Mouse (Mus musculus) midbrain, embryonic 14.5 days (tissue): ENCODE data around the gene Cyfip2. TPM values are rescaled to one million over a fixed set of nuclear protein-coding genes. Genes with fewer than 3 reads are reported as not detected.
A peak's percentile ranks its signal among the peaks of the same experiment; 100 is the strongest.

Experiments used
- ATAC-seq: fragments of 200-750 bp; cut with Nextera tagmentation; 2 replicates; pipeline ENCODE4 v1.8.0; 2017; ENCODE audit warnings: moderate number of reproducible peaks, moderate library complexity; ENCODE audit not compliant: low FRiP score, low TSS enrichment
- DNase-seq: peaks from one replicate; pipeline ENCODE4 v3.0.0-alpha.2; 2015
- H3K27ac ChIP-seq: fragments of 300-500 bp; sonication (generic); replicated peaks from 2 replicates; pipeline ENCODE4 v1.5.1; 2014; ENCODE audit warnings: mild to moderate bottlenecking, low read depth, low read length, moderate library complexity
- H3K27me3 ChIP-seq: fragments of 300-500 bp; sonication (generic); 2 replicates; pipeline ENCODE4 v1.6.1; 2014; ENCODE audit warnings: low read length, control low read depth, mixed read lengths; ENCODE audit not compliant: control insufficient read depth, insufficient read depth
- H3K36me3 ChIP-seq: fragments of 300-500 bp; sonication (generic); 2 replicates; pipeline ENCODE4 v1.6.1; 2014; ENCODE audit warnings: low read length, control low read depth; ENCODE audit not compliant: control insufficient read depth, insufficient read depth
- H3K4me1 ChIP-seq: fragments of 300-500 bp; sonication (generic); 2 replicates; pipeline ENCODE4 v1.6.1; 2014; ENCODE audit warnings: mild to moderate bottlenecking, antibody characterized with exemption, low read length, control low read depth; ENCODE audit not compliant: control insufficient read depth, insufficient read depth
- H3K4me2 ChIP-seq: fragments of 300-500 bp; sonication (generic); 2 replicates; pipeline ENCODE4 v1.6.1; 2014; ENCODE audit warnings: mild to moderate bottlenecking, low read length, moderate library complexity
- H3K4me3 ChIP-seq: fragments of 300-500 bp; sonication (generic); replicated peaks from 2 replicates; pipeline ENCODE4 v1.5.1; 2014; ENCODE audit warnings: low read depth, low read length
- H3K9ac ChIP-seq: fragments of 300-500 bp; sonication (generic); replicated peaks from 2 replicates; pipeline ENCODE4 v1.6.1; 2014; ENCODE audit warnings: mild to moderate bottlenecking, low read length, moderate library complexity
- H3K9me3 ChIP-seq: fragments of 300-500 bp; sonication (generic); 2 replicates; pipeline ENCODE4 v1.6.1; 2016; ENCODE audit warnings: low read length, control low read depth, mixed read lengths; ENCODE audit not compliant: control insufficient read depth
- WGBS: fragments of 180-500 bp; shearing (Covaris S2); extraction: QIAGEN DNeasy Blood & Tissue Kit; methylation state at CpG from one replicate; pipeline ENCODE4 v1.1.7; 2014; 5-methylcytosine and 5-hydroxymethylcytosine counted together
- polyA plus RNA-seq: library from polyadenylated mRNA; unstranded; fragments of >200 nt; fragmentation: Nextera tagmentation; extraction: Ambion mirVana; gene quantifications from 2 replicates; pipeline ENCODE4 v1.2.1, GENCODE M21; 2014

Gene Cyfip2
- polyA plus RNA-seq, result 96.1 and 112 TPM in 2 replicates

DNA sequence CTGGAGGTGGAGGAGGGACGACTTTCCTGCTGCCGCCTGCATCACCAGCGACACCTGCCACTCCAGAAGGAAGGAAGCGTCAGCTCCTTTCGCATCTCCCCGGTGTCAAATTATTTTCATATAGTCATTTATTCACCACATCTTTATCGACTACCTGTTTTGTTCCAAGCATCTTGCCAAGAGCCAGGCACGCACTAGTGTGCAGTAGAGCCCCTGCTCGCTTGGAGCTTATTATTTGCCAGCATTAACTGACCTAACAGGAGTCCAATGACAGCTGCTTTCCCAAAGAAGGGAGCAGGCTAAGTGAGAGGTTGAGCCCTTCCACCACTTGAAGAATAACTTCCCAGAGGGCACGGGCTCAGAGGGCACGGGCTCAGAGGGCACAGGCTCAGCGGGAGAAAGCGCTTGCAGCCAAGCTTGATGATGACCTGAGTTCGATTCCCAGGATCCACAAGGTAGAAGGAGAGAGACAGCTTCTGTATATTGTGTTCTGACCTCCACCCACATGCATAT is at the start of gene Cyfip2:
TSS of gene Cyfip2 (minus strand) at position 337 of the 513 bp plus-strand sequence.
- Histone ChIP-seq H3K36me3 (no peaks in the 10 kb centered on the region), H3K27me3 (no peaks in the 10 kb centered on the region), H3K9ac (peak within 1 kb of the TSS; percentile 99), H3K4me3 (peak within 1 kb of the TSS; percentile 93), H3K4me1 (peaks cover 18% of the 10 kb centered on the region), H3K9me3 (no peaks in the 10 kb centered on the region), H3K27ac (peak within 1 kb of the TSS; percentile 94), H3K4me2 (peak within 1 kb of the TSS; percentile 78)
- ATAC-seq, result peak; percentile 46
- 4% methylated on average over 14 of the region's 14 CpGs for WGBS
- DNase-seq, result peak; percentile 68

DNA sequence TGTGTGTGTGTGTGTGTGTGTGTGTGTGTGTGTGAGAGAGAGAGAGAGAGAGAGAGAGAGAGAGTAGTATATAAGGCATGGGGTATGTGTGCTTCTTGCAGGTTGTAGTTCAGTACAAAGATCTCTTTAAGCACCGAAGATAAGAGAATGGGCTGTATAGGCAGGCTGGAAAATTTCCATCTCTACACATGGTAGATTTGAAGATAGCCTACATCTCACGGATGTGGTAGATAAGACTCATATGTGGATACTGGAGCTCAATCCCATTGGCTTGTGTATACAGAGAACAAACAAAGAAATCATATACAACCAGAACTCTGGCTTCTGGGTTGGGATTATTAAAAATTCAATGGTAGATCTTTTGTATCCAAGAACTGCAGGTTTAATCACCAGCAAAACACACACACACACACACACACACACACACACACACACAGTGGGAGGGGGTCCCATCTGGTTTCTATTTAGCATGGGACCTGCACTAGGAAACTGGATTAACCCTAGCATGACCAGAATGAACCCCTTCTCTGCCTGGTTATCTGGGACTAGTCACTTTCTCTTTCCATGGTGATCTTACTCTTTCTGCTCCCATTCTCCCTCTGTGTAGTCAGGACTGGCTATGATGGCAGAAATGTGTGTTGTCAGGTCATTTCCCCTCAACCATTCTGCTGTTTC is 48.5 kb upstream of the Cyfip2 start:
- DNase-seq (no peak), ATAC-seq (no peak)
- no peak overlapping the region for H3K27ac ChIP-seq
- H3K4me2 ChIP-seq, result no peak overlapping the region
- 83% methylated on average over 2 of the region's 2 CpGs for WGBS
- H3K9ac ChIP-seq, result no peak overlapping the region
- no peaks in the 10 kb centered on the region for H3K9me3 ChIP-seq
- H3K4me1 ChIP-seq, result no peaks in the 10 kb centered on the region
- H3K27me3 ChIP-seq, result no peaks in the 10 kb centered on the region
- no peak overlapping the region for H3K4me3 ChIP-seq
- H3K36me3 ChIP-seq, result no peaks in the 10 kb centered on the region

DNA sequence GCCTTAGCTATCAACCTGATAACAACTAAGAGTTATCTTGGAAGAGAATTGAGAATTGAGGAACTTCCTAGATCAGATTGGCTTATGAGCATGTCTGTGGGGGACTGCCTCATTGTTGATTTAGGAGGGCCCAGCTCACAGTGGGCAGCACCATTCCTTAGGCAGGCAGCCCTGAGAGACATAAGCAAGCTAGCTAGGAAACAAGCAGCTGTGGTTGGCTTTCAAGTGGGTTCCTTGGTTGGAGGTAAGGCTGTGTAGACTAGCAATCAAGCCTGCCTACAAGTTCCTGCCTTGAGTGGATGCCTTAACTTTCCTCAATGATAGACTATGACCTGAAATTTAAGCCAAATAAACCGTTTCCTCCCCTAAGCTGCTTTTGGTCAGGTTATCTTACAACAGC is 45.7 kb upstream of the Cyfip2 start:
- H3K9ac ChIP-seq, result no peak overlapping the region
- H3K4me1 ChIP-seq, result no peaks in the 10 kb centered on the region
- H3K36me3 ChIP-seq, result no peaks in the 10 kb centered on the region
- WGBS, result 78% methylated on average over 1 of the region's 1 CpGs
- no peak for ATAC-seq
- no peak overlapping the region for H3K4me2 ChIP-seq
- no peaks in the 10 kb centered on the region for H3K9me3 ChIP-seq
- H3K4me3 ChIP-seq, result no peak overlapping the region
- no peaks in the 10 kb centered on the region for H3K27me3 ChIP-seq
- DNase-seq, result no peak
- no peak overlapping the region for H3K27ac ChIP-seq

DNA sequence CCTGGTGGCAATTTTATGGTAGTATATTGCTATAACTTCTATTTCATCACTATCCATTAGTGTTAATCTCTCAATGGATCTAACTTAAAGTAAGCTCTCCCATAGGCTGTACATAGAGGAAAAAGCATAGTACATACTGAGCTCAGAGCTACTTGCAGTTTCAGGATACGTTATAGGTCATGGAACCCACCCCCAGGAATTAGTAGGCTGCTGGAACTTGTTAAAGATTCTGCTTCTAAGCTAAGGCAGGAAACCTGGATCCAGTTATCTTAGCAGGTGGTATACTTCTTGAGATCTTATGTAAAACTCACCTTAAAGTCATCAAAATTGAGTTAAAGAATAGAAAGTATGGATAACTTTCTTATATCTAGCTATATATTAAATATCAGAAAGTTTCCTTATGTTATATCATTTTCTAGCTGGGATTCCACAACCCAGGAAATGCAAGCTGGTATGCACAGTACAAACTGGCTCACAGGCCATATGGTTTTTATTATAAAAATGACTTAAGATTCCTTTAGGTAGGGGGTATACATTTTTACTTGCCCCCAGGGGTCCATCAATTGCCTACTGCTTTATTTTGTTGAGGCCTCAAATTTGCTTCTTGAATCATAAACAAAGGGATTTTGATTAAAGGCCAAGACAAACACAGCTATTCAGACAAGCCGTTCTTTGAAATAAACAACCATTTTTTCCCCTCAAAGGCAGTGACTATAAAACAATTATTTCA is 37.2 kb upstream of the Cyfip2 start:
- no peak overlapping the region for H3K9ac ChIP-seq
- DNase-seq (no peak), ATAC-seq (no peak)
- WGBS, result 76% methylated on average over 2 of the region's 2 CpGs
- no peak overlapping the region for H3K4me2 ChIP-seq
- H3K27ac ChIP-seq, result no peak overlapping the region
- H3K36me3 ChIP-seq, result no peaks in the 10 kb centered on the region
- no peaks in the 10 kb centered on the region for H3K9me3 ChIP-seq
- no peak overlapping the region for H3K4me3 ChIP-seq
- H3K4me1 ChIP-seq, result no peaks in the 10 kb centered on the region
- no peaks in the 10 kb centered on the region for H3K27me3 ChIP-seq

DNA sequence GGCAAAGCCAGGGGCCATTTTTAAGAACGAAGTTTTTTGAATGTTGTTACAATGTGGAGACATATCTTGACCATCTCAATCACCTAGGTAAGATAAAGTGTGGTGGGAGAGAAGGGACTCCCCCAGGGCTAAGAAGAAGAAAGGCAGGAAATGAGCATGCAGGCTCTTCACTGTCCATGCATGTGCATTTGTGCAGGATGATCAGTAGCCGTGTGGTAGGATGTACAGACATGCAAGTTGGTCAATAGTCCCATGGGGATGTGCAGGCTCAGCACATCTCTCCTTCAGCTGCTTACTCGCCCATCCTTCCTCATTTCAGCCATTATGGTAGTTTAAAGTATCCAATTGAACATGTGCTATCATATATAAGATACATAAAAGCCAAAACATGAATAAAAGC is 35.8 kb upstream of the Cyfip2 start:
- H3K27me3 ChIP-seq, result no peaks in the 10 kb centered on the region
- no peaks in the 10 kb centered on the region for H3K36me3 ChIP-seq
- WGBS, result 82% methylated on average over 3 of the region's 3 CpGs
- no peaks in the 10 kb centered on the region for H3K9me3 ChIP-seq
- H3K9ac ChIP-seq, result no peak overlapping the region
- H3K27ac ChIP-seq, result no peak overlapping the region
- no peak for ATAC-seq
- H3K4me3 ChIP-seq, result no peak overlapping the region
- DNase-seq, result no peak
- no peak overlapping the region for H3K4me2 ChIP-seq
- H3K4me1 ChIP-seq, result no peaks in the 10 kb centered on the region

DNA sequence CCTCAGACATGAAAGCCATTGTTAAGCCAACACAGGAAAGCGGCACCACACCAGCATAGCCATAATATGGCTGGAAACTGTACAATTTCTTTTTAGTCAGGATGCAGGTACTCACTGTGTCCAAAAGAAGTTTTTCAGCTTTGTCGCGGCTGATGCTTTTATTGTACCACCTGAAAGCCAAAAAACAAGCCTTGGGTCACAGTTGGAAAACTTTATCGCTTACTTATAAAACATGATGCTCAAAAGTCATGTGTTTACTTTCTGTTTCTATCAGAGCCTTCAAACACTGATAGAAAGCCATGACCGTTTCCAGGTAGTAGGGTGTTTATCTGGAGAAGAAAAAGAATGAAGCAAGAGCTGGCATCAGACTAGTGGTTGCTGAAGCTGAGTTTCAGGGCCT is 35.1 kb upstream of the Cyfip2 start:
- no peak for DNase-seq
- H3K27ac ChIP-seq, result no peak overlapping the region
- no peaks in the 10 kb centered on the region for H3K36me3 ChIP-seq
- H3K4me2 ChIP-seq, result no peak overlapping the region
- no peak overlapping the region for H3K4me3 ChIP-seq
- no peak for ATAC-seq
- 87% methylated on average over 5 of the region's 5 CpGs for WGBS
- H3K27me3 ChIP-seq, result no peaks in the 10 kb centered on the region
- no peak overlapping the region for H3K9ac ChIP-seq
- H3K4me1 ChIP-seq, result no peaks in the 10 kb centered on the region
- no peaks in the 10 kb centered on the region for H3K9me3 ChIP-seq

DNA sequence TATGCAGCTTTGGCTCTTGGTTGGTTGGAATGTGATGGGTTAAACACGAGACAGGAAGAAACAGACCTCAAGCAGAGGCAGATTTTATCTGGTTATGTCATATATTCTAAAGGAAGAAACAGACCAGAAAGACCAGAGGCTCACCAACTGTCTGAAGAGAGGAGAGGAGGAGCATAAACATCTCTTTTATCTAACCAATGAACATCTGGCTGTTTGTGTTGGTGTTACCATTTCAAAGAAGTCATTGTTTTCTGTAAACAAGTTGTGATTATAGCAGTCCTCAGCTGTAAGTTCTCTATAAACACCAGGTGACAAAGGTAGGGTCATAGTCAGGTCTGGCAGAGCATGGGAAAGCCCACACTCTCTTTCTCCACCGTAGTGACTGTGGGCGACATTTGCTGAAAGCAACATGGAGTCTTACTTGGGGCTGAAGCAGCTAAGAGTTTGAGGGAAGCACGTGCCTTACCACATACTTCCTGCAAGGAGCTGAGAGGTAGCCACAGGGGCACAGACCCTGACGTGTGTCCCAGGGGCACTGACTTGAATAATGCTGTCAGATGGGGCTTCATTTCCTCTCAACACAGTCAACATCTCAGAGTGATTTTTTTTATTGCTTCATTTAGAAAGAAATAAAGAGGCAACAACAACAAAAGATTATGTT is 31.4 kb upstream of the Cyfip2 start:
- Histone ChIP-seq H3K36me3 (no peaks in the 10 kb centered on the region), H3K4me2 (no peak overlapping the region), H3K4me3 (no peak overlapping the region), H3K27ac (no peak overlapping the region), H3K9ac (no peak overlapping the region), H3K4me1 (no peaks in the 10 kb centered on the region), H3K27me3 (no peaks in the 10 kb centered on the region), H3K9me3 (no peaks in the 10 kb centered on the region)
- WGBS, result 63% methylated on average over 5 of the region's 5 CpGs
- no peak for DNase-seq
- ATAC-seq, result no peak

DNA sequence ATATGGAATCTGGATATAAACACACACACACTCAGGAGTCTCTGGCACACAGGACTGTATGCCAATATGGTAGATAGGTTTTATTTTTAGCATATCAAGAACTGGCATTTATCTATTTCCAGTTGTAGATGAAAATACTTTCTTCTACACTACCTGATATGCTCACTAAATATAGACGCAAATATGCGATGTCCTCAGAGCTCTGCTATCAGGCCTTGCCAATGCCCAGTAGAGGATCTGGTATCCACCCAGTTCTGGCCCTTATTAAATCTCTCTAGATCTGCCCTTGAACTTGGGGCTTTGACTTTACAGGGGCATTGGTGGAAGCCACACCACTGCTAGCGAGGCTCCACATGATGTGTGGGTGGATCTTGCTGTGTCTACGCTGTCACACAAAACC is 29.3 kb upstream of the Cyfip2 start:
- Histone ChIP-seq H3K9me3 (no peaks in the 10 kb centered on the region), H3K36me3 (no peaks in the 10 kb centered on the region), H3K4me1 (no peaks in the 10 kb centered on the region), H3K27ac (no peak overlapping the region), H3K4me2 (no peak overlapping the region), H3K27me3 (no peaks in the 10 kb centered on the region), H3K9ac (no peak overlapping the region), H3K4me3 (no peak overlapping the region)
- ATAC-seq, result no peak
- DNase-seq, result no peak
- WGBS, result 94% methylated on average over 4 of the region's 4 CpGs
